30 mouse cellular contexts compared by ENCODE assay signal in the genomic region with DNA sequence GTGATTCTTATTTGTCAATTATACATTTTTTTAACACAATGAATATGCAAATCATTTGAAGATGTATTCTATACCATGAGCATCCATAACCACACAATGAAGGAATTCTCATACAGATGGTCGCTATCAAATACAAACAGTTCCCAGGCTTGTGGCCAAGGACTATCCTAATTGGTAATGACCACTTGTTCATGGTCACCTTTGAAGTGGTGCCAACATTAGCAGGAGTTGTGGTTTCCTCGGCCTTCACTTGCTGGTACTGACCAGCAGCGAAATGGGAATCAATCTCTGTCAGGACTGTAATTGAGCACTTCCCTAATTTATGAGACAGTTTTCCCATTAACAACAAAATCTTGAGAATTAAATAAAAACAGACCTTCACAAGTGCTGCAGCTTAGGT.
DNase-seq lines count a peak whose midpoint lies in the region; ATAC-seq and TF ChIP-seq lines count a peak whose summit lies in the region.
"Had no signal": no experiment of that assay in that cellular context is flagged by ENCODE, and none has a peak within 500 bp of the region (broad histone marks: within the 10 kb centered on the region; RNA-seq: fewer than 3 reads in every experiment).

No protein-coding gene starts in this region.

- H3K36me3 ChIP-seq in kidney, postnatal 0 days (ENCODE audit: insufficient read depth, low read length), result no peaks in the 10 kb centered on the region
- H3K36me3 ChIP-seq in kidney, adult 2 months (ENCODE audit: control insufficient read depth, insufficient read depth, low read length), result no peaks in the 10 kb centered on the region
- H3K36me3 ChIP-seq: G1E; hindbrain, embryonic 12.5 days; limb, embryonic 10.5 days; limb, embryonic 15.5 days; midbrain, embryonic 12.5 days; neural tube, embryonic 13.5 days; stomach, embryonic 15.5 days had no signal

- H3K9ac ChIP-seq in kidney, postnatal 0 days (ENCODE audit: low read depth, low read length), result no peak overlapping the region
- H3K9ac ChIP-seq: forebrain, embryonic 13.5 days; hindbrain, embryonic 12.5 days; limb, embryonic 15.5 days; liver, embryonic 14.5 days; midbrain, embryonic 12.5 days; neural tube, embryonic 13.5 days; stomach, embryonic 15.5 days had no signal

- no peak for TF ChIP-seq CTCF in kidney, postnatal 0 days (IDR thresholded peaks at IDR 0.05; ENCODE audit: low read depth)
- no peak for TF ChIP-seq CTCF in kidney, adult 2 months (conservative IDR thresholded peaks at IDR 0.05; ENCODE audit: insufficient read depth, insufficient read length, low read depth, low read length)

- H3K27me3 ChIP-seq in kidney, postnatal 0 days (ENCODE audit: insufficient read depth, low read length), result no peaks in the 10 kb centered on the region
- no peaks in the 10 kb centered on the region for H3K27me3 ChIP-seq in kidney, adult 2 months (replicated peaks; ENCODE audit: control insufficient read depth, insufficient read depth, low read length)
- H3K27me3 ChIP-seq: forebrain, embryonic 13.5 days; hindbrain, embryonic 12.5 days; limb, embryonic 15.5 days; midbrain, embryonic 12.5 days; neural tube, embryonic 13.5 days; stomach, embryonic 15.5 days had no signal

- H3K4me2 ChIP-seq in kidney, postnatal 0 days (ENCODE audit: low read length), result no peak overlapping the region
- H3K4me2 ChIP-seq: forebrain, embryonic 13.5 days; heart, embryonic 11.5 days; hindbrain, embryonic 12.5 days; limb, embryonic 15.5 days; midbrain, embryonic 12.5 days; neural tube, embryonic 13.5 days; stomach, embryonic 15.5 days had no signal

- no peaks in the 10 kb centered on the region for H3K9me3 ChIP-seq in kidney, postnatal 0 days (replicated peaks; ENCODE audit: low read length)
- H3K9me3 ChIP-seq: forebrain, embryonic 13.5 days; G1E; hindbrain, embryonic 12.5 days; limb, embryonic 10.5 days; limb, embryonic 15.5 days; midbrain, embryonic 12.5 days; neural tube, embryonic 13.5 days; stomach, embryonic 15.5 days had no signal

- ATAC-seq in kidney, postnatal 0 days (replicated peaks; ENCODE audit: low FRiP score, low read depth), result no peak
- ATAC-seq: forebrain, embryonic 13.5 days; intestine, postnatal 0 days had no signal

- H3K4me1 ChIP-seq in kidney, postnatal 0 days (replicated peaks; ENCODE audit: insufficient read depth, low read length), result no peaks in the 10 kb centered on the region
- H3K4me1 ChIP-seq in kidney, adult 2 months (ENCODE audit: control insufficient read depth, insufficient read depth, low read length), result no peaks in the 10 kb centered on the region
- H3K4me1 ChIP-seq: forebrain, embryonic 13.5 days; hindbrain, embryonic 12.5 days; limb, embryonic 10.5 days; limb, embryonic 15.5 days; midbrain, embryonic 12.5 days; neural tube, embryonic 13.5 days; stomach, embryonic 15.5 days had no signal

- 57% methylated on average over 3 of the region's 3 CpGs for WGBS in kidney, postnatal 0 days
- WGBS in kidney, adult 2 months, result 59% methylated on average over 3 of the region's 3 CpGs

- H3K4me3 ChIP-seq in kidney, postnatal 0 days (replicated peaks; ENCODE audit: low read depth, low read length), result no peak overlapping the region
- no peak overlapping the region for H3K4me3 ChIP-seq in kidney, adult 2 months (ENCODE audit: insufficient read depth, low read depth, low read length)
- H3K4me3 ChIP-seq: forebrain, embryonic 13.5 days; hindbrain, embryonic 12.5 days; limb, embryonic 10.5 days; limb, embryonic 15.5 days; midbrain, embryonic 12.5 days; neural tube, embryonic 13.5 days; stomach, embryonic 15.5 days had no signal

- H3K27ac ChIP-seq in kidney, postnatal 0 days, result no peak overlapping the region
- H3K27ac ChIP-seq in kidney, adult 2 months (ENCODE audit: insufficient read depth, low read depth, low read length), result no peak overlapping the region
- H3K27ac ChIP-seq: forebrain, embryonic 13.5 days; hindbrain, embryonic 12.5 days; limb, embryonic 10.5 days; limb, embryonic 15.5 days; liver, embryonic 14.5 days; midbrain, embryonic 12.5 days; neural tube, embryonic 13.5 days; stomach, embryonic 15.5 days had no signal

- peak; percentile 8 for DNase-seq in adrenal gland, adult 8-10 months
- DNase-seq in adrenal gland, postnatal 25 days, result no peak
- peak; percentile 9 for DNase-seq in kidney, postnatal 0 days (ENCODE audit: low spot score)
- no peak for DNase-seq in kidney, adult 2 months
- peak; percentile 19 for DNase-seq in adrenal gland, postnatal 14 days
- DNase-seq in forelimb bud, embryonic 11.5 days (ENCODE audit: low read depth, low spot score), result peak; percentile 43
- no peak for DNase-seq in cerebellum, adult 11 months
- DNase-seq in gastrocnemius, postnatal 4 days (ENCODE audit: low spot score in 2 of 2), result no peak
- DNase-seq: cerebellum, adult 8-10 months; cerebellum, postnatal 25 days; gastrocnemius, postnatal 25 days; heart, adult 18-20 months; heart, postnatal 36 days; kidney, postnatal 14 days; layer of hippocampus, adult 9-11 months; lung, adult 2 months; lung, postnatal 14 days; right cerebral cortex, postnatal 25 days; thymus, postnatal 14 days had no signal

- TF ChIP-seq POLR2A in kidney, adult 2 months (IDR thresholded peaks at IDR 0.05; ENCODE audit: low read depth, low read length), result no peak

Comparison
In these comparisons a context has a peak if more than half of its experiments do, and no peak if none do; other contexts are left out.
1. DNase-seq: peak in adrenal gland, adult 8-10 months (single experiment), kidney, postnatal 0 days (single experiment), adrenal gland, postnatal 14 days (single experiment) and forelimb bud, embryonic 11.5 days (single experiment); none in adrenal gland, postnatal 25 days (single experiment), kidney, adult 2 months (single experiment), cerebellum, adult 11 months (single experiment) and gastrocnemius, postnatal 4 days (0 of 2).